Mouse (Mus musculus) C2C12 (cell line): ENCODE results near the gene Gucy2d. TPM values are rescaled to one million over a fixed set of nuclear protein-coding genes. Genes with fewer than 3 reads are reported as not detected.

ENCODE experiments used
- H3K27me3 ChIP-seq: one replicate; pipeline ENCODE4 v1.6.1; 2011; ENCODE audit not compliant: control insufficient read depth, insufficient read depth, insufficient read length
- H3K36me3 ChIP-seq: one replicate; pipeline ENCODE4 v1.6.1; 2011; ENCODE audit not compliant: control insufficient read depth, insufficient read depth
- H3K4me3 ChIP-seq: one replicate; pipeline ENCODE4 v1.5.1; 2011; ENCODE audit warnings: mild to moderate bottlenecking, control low read depth; ENCODE audit not compliant: poor library complexity, insufficient read depth, severe bottlenecking
- H3K79me2 ChIP-seq: one replicate; pipeline ENCODE4 v1.6.1; 2011; ENCODE audit not compliant: control insufficient read depth, insufficient read depth
- H3K79me3 ChIP-seq: one replicate; pipeline ENCODE4 v1.6.1; 2011; ENCODE audit warnings: low read depth, control low read depth
- H3ac ChIP-seq: one replicate; pipeline ENCODE3; 2011; ENCODE audit warnings: low read depth; ENCODE audit not compliant: control insufficient read depth, insufficient read length
- CEBPB ChIP-seq: IDR thresholded peaks from one replicate; pipeline ENCODE4 v1.6.1; 2011; ENCODE audit warnings: low read depth, mild to moderate bottlenecking, control low read depth, moderate library complexity
- CTCF ChIP-seq: IDR thresholded peaks from one replicate; pipeline ENCODE4 v1.5.1; 2011; ENCODE audit not compliant: control insufficient read depth, insufficient read depth, insufficient read length
- FOSL1 ChIP-seq: IDR thresholded peaks from one replicate; pipeline ENCODE4 v1.8.0; 2011; ENCODE audit warnings: mild to moderate bottlenecking, low read length; ENCODE audit not compliant: poor library complexity, insufficient read depth, severe bottlenecking
- MAX ChIP-seq: IDR thresholded peaks from one replicate; pipeline ENCODE4 v1.6.1; 2011; ENCODE audit warnings: mild to moderate bottlenecking, control low read depth
- MYOD1 ChIP-seq: IDR thresholded peaks from one replicate; pipeline ENCODE4 v1.6.1; 2011; ENCODE audit warnings: low read depth; ENCODE audit not compliant: control insufficient read depth, insufficient read length
- MYOG ChIP-seq: IDR thresholded peaks from one replicate; pipeline ENCODE4 v1.6.1; 2011; ENCODE audit not compliant: control insufficient read depth, insufficient read length; ENCODE audit errors: extremely low read depth
- USF1 ChIP-seq: IDR thresholded peaks from one replicate; pipeline ENCODE4 v1.6.1; 2011; ENCODE audit warnings: low read depth, mild to moderate bottlenecking, control low read depth, moderate library complexity
- long read RNA-seq, 2 experiments: library from polyadenylated mRNA; unstranded; transcript quantifications; one replicate each; pipeline ENCODE4 v2.0.0; 2019 to 2020
- polyA plus RNA-seq: library from polyadenylated mRNA; unstranded; fragments of >200 nt; fragmentation: generic; extraction: Trizol; gene quantifications from one replicate; pipeline ENCODE4 v1.2.1, GENCODE M21; 2012; ENCODE audit warnings: missing spikeins

Gucy2d gene
- polyA plus RNA-seq: not detected
- long read RNA-seq, experiment 1: 0 reads
- long read RNA-seq, experiment 2: 0 reads

- Histone ChIP-seq H3K27me3 (peaks cover 7% of the 10 kb centered on the region), H3K79me3 (no peaks in the 10 kb centered on the region), H3K79me2 (no peaks in the 10 kb centered on the region), H3K36me3 (no peaks in the 10 kb centered on the region), H3ac (no peak within 1 kb of the TSS), H3K4me3 (no peak within 1 kb of the TSS)
- no peak for TF ChIP-seq CEBPB
- no peak for TF ChIP-seq MYOG
- no peak for TF ChIP-seq MAX
- TF ChIP-seq CTCF: no peak
Observed at GRCm38 (mm10) chr7:98439956-98440466, at the start of gene Gucy2d. Gucy2d (plus strand) TSS chr7:98440416.

- no peak overlapping the region for H3ac ChIP-seq
- H3K79me3 ChIP-seq: no peaks in the 10 kb centered on the region
- no peaks in the 10 kb centered on the region for H3K79me2 ChIP-seq
- H3K4me3 ChIP-seq: no peak overlapping the region
- no peaks in the 10 kb centered on the region for H3K36me3 ChIP-seq
- no peaks in the 10 kb centered on the region for H3K27me3 ChIP-seq
- TF ChIP-seq CEBPB: no peak
- no peak for TF ChIP-seq CTCF
Observed at GRCm38 (mm10) chr7:98390486-98390885, 49.7 kb upstream of the Gucy2d start.

- Histone ChIP-seq H3K79me3 (no peaks in the 10 kb centered on the region), H3K79me2 (no peaks in the 10 kb centered on the region), H3K4me3 (no peak overlapping the region), H3ac (no peak overlapping the region), H3K27me3 (no peaks in the 10 kb centered on the region), H3K36me3 (no peaks in the 10 kb centered on the region)
- TF ChIP-seq MYOD1: peak; percentile 73
- no peak for TF ChIP-seq MYOG
- TF ChIP-seq MAX: peak; percentile 65
- peak; percentile 31 for TF ChIP-seq FOSL1
- TF ChIP-seq USF1: peak; percentile 5
Observed at GRCm38 (mm10) chr7:98391351-98391936, 48.8 kb upstream of the Gucy2d start.

GRCm38 (mm10) chr7:98392466-98393201 lies 47.6 kb upstream of the Gucy2d start:
- Histone ChIP-seq H3K27me3 (no peaks in the 10 kb centered on the region), H3K79me2 (no peaks in the 10 kb centered on the region), H3ac (no peak overlapping the region), H3K4me3 (no peak overlapping the region), H3K36me3 (no peaks in the 10 kb centered on the region), H3K79me3 (no peaks in the 10 kb centered on the region)
- TF ChIP-seq USF1 (no peak), CTCF (no peak), CEBPB (no peak), MAX (no peak), FOSL1 (no peak), MYOG (no peak), MYOD1 (no peak)

- H3K79me2 ChIP-seq: no peaks in the 10 kb centered on the region
- no peak overlapping the region for H3ac ChIP-seq
- TF ChIP-seq USF1: no peak
- no peak for TF ChIP-seq FOSL1
- no peak for TF ChIP-seq CTCF
- TF ChIP-seq MAX: no peak
- no peak for TF ChIP-seq MYOD1
- TF ChIP-seq MYOG: no peak
- no peak for TF ChIP-seq CEBPB
- no peaks in the 10 kb centered on the region for H3K27me3 ChIP-seq
- peaks cover 7% of the 10 kb centered on the region for H3K36me3 ChIP-seq
- H3K4me3 ChIP-seq: no peak overlapping the region
- no peaks in the 10 kb centered on the region for H3K79me3 ChIP-seq
Observed at GRCm38 (mm10) chr7:98402582-98403574, 37.3 kb upstream of the Gucy2d start.
